Mouse (Mus musculus) heart, adult 2 months (tissue): ENCODE data around the gene Txndc11.

Experiments
- CTCF ChIP-seq: fragments of 200-600 bp; IDR thresholded peaks from 2 replicates; pipeline ENCODE4 v1.8.1; 2022; ENCODE audit warnings: antibody characterized with exemption, mild to moderate bottlenecking, moderate library complexity
- EP300 ChIP-seq: fragments of 200-500 bp; IDR thresholded peaks from 2 replicates; pipeline ENCODE4 v1.6.1; 2011; ENCODE audit warnings: low read depth, low read length, control low read depth; ENCODE audit not compliant: insufficient read depth
- POLR2A ChIP-seq: fragments of 200-500 bp; IDR thresholded peaks from 2 replicates; pipeline ENCODE4 v1.6.1; 2011; ENCODE audit warnings: mild to moderate bottlenecking, low read depth, low read length, control low read depth; ENCODE audit not compliant: insufficient read depth

- no peak for TF ChIP-seq POLR2A
- TF ChIP-seq EP300 = no peak
- TF ChIP-seq CTCF = no peak
Measured at GRCm38 (mm10) chr16:11047130-11047529, 87.3 kb downstream of the Txndc11 start.
